Mouse (Mus musculus) midbrain, embryonic 10.5 days (tissue): ENCODE measurements at regions not wholly inside any gene's neighbourhood (a gene's known extent, or its start where the extent isn't known, plus 50 kb on each side); places are given as distances from the start of the nearest gene placed in this dataset.

Source experiments
- DNase-seq: peaks from one replicate; pipeline ENCODE4 v3.0.0-alpha.2; 2017; ENCODE audit warnings: low spot score
- H3K27ac ChIP-seq: fragments of 300-500 bp; sonication (generic); replicated peaks from 2 replicates; pipeline ENCODE4 v1.5.1; 2016; ENCODE audit warnings: mild to moderate bottlenecking
- H3K27me3 ChIP-seq: fragments of 300-500 bp; sonication (generic); 2 replicates; pipeline ENCODE4 v1.6.1; 2016; ENCODE audit warnings: low read depth, mild to moderate bottlenecking; ENCODE audit not compliant: poor library complexity, severe bottlenecking
- H3K36me3 ChIP-seq: fragments of 300-500 bp; sonication (generic); 2 replicates; pipeline ENCODE4 v1.6.1; 2016; ENCODE audit warnings: mild to moderate bottlenecking, moderate library complexity
- H3K4me1 ChIP-seq: fragments of 300-500 bp; sonication (generic); 2 replicates; pipeline ENCODE4 v1.6.1; 2016
- H3K4me3 ChIP-seq: fragments of 300-500 bp; sonication (generic); 2 replicates; pipeline ENCODE4 v1.5.1; 2016; ENCODE audit warnings: mild to moderate bottlenecking, moderate library complexity
- H3K9me3 ChIP-seq: fragments of 300-500 bp; sonication (generic); replicated peaks from 2 replicates; pipeline ENCODE4 v1.6.1; 2016; ENCODE audit warnings: mild to moderate bottlenecking
- WGBS: fragments of 180-500 bp; shearing (Covaris S2); methylation state at CpG from one replicate; pipeline ENCODE4 v1.1.7; 2016; 5-methylcytosine and 5-hydroxymethylcytosine counted together

DNA sequence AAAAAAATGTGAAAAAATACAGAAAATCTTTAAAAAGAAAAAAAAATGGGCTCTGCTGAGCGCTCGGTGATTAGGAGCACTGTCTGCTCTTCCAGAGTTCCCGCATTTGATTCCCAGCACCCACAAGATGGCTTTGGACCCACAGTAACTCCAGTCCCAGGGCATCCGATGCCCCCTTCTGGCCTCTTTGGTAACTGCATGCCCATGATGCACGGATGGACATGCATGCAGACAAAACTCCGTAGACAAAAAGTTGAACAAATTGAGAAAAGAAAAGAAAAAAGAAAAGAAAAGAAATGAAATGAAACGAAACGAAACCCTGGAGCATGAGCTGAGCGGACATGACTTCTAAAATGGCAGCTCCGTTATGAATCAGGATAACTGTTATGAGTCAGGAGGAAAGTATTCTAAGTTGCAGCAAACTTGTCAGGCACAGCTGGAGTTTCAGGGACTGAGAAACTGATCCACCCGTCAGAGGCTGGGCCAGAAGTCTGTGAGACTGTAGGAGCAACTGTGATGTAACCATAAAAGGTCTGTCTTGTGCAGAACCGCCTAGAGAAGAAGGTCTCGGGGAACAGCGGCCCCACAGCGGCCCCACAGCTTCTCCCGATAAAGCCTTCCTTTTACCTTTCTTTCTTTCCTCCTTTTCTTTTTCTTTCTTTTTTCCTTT lies 102.3 kb upstream of the Ubr2 start:
- Histone ChIP-seq H3K4me1 (no peaks in the 10 kb centered on the region), H3K27me3 (no peaks in the 10 kb centered on the region), H3K36me3 (no peaks in the 10 kb centered on the region), H3K9me3 (no peaks in the 10 kb centered on the region), H3K27ac (no peak overlapping the region), H3K4me3 (no peak overlapping the region)
- WGBS, result 88% methylated on average over 16 of the region's 16 CpGs
- DNase-seq, result no peak

DNA sequence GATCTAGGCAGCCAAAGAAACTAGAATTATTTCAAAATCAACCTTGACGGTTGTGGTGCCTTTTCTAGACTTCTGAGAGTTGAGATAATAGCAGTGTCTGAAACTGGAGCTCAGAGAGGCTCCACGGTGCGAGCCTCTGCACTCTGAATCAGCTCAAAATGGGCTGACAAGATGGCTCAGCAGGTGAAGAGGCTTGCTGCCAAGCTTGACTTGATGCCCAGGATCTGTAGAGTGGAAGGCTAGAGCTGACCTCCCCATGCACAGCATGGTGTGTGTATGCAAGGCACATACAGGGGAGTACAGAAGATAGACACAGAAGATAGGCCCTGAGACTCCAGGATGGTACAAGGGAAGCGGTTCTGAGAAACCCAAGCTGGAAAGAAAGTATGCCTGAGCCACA lies 100.5 kb upstream of the Ubr2 start:
- Histone ChIP-seq H3K9me3 (no peaks in the 10 kb centered on the region), H3K27me3 (no peaks in the 10 kb centered on the region), H3K36me3 (no peaks in the 10 kb centered on the region), H3K4me3 (no peak overlapping the region), H3K27ac (no peak overlapping the region), H3K4me1 (peaks cover 4% of the 10 kb centered on the region; the same call in 1 of the 2 replicates)
- DNase-seq, result no peak
- 92% methylated on average over 4 of the region's 4 CpGs for WGBS

DNA sequence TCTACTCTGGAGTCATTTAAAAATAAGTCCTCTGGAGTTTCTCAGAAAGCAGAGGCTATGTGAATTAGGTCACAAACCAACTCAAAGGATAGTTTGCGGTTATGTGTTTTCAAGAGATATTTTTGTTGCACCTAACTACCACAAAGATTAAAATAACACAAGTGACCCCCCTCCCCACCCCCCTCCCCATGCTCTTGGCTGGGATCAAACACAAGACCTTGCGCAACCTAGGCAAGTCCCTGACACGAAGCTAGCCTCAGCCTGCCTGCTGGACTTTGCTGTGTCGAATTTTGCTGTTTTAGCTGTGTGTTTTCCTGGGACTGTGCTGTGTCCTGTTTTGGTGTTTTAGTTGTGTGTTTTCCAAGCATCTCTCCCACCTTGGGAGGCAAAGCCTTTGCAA lies 94.0 kb upstream of the Ubr2 start:
- WGBS, result 90% methylated on average over 4 of the region's 4 CpGs

DNA sequence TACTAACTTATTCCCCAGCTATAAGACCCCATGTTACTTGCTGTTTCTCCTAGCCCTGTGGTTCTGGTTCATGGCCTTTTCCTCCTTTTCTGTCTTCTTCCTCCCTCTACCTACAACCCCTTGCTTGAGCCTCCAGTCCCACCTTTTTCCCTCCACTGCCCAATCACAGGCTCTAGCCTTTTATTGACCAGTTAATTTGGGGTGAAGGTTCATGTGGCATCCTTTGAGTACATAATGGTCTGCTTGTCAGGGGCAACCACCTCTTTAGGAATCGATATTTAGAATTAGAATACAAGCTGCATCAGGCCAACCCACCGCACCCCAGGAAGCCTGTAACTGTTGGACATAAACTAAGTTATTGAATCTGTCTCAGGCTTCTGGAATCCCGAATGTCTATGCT lies 84.8 kb upstream of the Ubr2 start:
- H3K4me3 ChIP-seq, result no peak overlapping the region
- no peaks in the 10 kb centered on the region for H3K27me3 ChIP-seq
- H3K4me1 ChIP-seq, result no peaks in the 10 kb centered on the region
- DNase-seq, result no peak
- no peaks in the 10 kb centered on the region for H3K36me3 ChIP-seq
- no peak overlapping the region for H3K27ac ChIP-seq
- 86% methylated on average over 3 of the region's 3 CpGs for WGBS
- H3K9me3 ChIP-seq, result peaks cover 7% of the 10 kb centered on the region; the same call in 1 of the 2 replicates

More for the DNA sequence above, 94.0 kb upstream of the Ubr2 start:
- no peaks in the 10 kb centered on the region for H3K9me3 ChIP-seq
- DNase-seq, result no peak
- H3K27ac ChIP-seq, result no peak overlapping the region
- H3K36me3 ChIP-seq, result no peaks in the 10 kb centered on the region
- no peaks in the 10 kb centered on the region for H3K27me3 ChIP-seq
- H3K4me3 ChIP-seq, result no peak overlapping the region
- H3K4me1 ChIP-seq, result peaks cover 4% of the 10 kb centered on the region; the same call in 1 of the 2 replicates

DNA sequence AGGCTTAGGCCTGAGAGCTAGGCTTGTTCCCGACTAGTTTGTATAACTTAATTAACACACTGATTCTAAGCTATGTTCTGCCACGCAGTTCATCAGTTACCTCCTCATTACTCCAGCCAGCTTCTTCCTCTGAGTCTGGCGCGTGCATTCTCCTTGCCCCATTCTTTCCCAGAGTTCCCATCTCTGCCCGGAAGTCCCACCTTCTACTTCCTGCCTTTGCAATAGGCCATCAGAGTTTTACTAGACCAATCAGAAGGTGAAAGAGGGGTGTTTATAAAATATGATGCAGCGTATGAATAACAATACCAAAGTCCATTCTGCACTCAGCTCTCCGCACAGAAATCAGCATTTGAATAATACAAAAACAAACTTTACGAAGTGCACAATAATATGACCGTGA lies 81.7 kb upstream of the Ubr2 start:
- DNase-seq, result no peak
- no peaks in the 10 kb centered on the region for H3K27me3 ChIP-seq
- H3K4me1 ChIP-seq, result no peaks in the 10 kb centered on the region
- H3K36me3 ChIP-seq, result no peaks in the 10 kb centered on the region
- H3K27ac ChIP-seq, result no peak overlapping the region
- WGBS, result 95% methylated on average over 9 of the region's 9 CpGs
- peaks cover 18% of the 10 kb centered on the region for H3K9me3 ChIP-seq
- no peak overlapping the region for H3K4me3 ChIP-seq

- no peak overlapping the region for H3K27ac ChIP-seq
- no peak overlapping the region for H3K4me3 ChIP-seq
- 86% methylated on average over 3 of the region's 3 CpGs for WGBS
Measured at GRCm38 (mm10) chr17:47089769-47090168, 79.4 kb upstream of the Ubr2 start.

GRCm38 (mm10) chr17:47069206-47069605 lies 58.9 kb upstream of the Ubr2 start:
- DNase-seq, result no peak
- WGBS, result 90% methylated on average over 2 of the region's 2 CpGs
- Histone ChIP-seq H3K27me3 (no peaks in the 10 kb centered on the region), H3K4me1 (peaks cover 6% of the 10 kb centered on the region; the same call in 1 of the 2 replicates), H3K36me3 (no peaks in the 10 kb centered on the region), H3K4me3 (no peak overlapping the region), H3K9me3 (0 out of 2 replicates have a peak, but pooled peaks cover 5% of the 10 kb centered on the region), H3K27ac (no peak overlapping the region)

More at GRCm38 (mm10) chr17:47089769-47090168, 79.4 kb upstream of the Ubr2 start:
- Histone ChIP-seq H3K4me1 (no peaks in the 10 kb centered on the region), H3K9me3 (peaks cover 24% of the 10 kb centered on the region), H3K27me3 (no peaks in the 10 kb centered on the region), H3K36me3 (no peaks in the 10 kb centered on the region)
- no peak for DNase-seq

DNA sequence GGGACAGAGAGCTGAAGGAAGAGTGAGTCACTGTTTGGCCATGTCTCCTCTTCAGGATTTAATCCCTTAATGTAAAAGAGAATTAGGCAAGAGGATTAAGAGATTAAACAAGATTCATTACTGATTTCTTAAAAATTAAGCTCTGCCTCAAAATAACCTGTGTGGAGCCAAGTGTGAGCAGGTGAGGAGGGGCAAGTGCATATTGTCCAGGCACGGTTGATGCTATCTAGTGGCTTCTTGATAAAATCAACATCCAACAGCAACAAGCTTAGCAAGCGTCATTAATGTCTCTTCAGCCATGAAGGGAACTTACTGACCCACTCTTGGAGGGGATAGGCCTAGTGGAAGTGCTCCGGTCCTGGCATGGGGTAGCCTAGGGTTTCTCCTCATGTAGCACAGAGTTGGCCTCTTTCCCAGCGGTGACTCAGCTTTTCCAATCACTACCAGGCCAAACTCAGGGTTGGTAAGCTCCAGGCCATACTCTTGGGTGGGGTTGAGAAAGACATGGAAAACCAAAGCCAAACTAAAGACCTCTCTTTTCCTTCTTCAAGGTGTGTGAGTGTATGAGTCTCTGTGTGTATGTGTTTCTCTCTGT lies 55.0 kb upstream of the Ubr2 start:
- H3K4me3 ChIP-seq, result no peak overlapping the region
- 82% methylated on average over 4 of the region's 4 CpGs for WGBS
- no peak overlapping the region for H3K27ac ChIP-seq
- H3K4me1 ChIP-seq, result peaks cover 6% of the 10 kb centered on the region; the same call in 1 of the 2 replicates
- DNase-seq, result no peak
- 0 out of 2 replicates have a peak, but pooled peaks cover 5% of the 10 kb centered on the region for H3K9me3 ChIP-seq
- H3K36me3 ChIP-seq, result no peaks in the 10 kb centered on the region
- H3K27me3 ChIP-seq, result no peaks in the 10 kb centered on the region

GRCm38 (mm10) chr17:47064592-47065306 lies 54.4 kb upstream of the Ubr2 start:
- H3K27me3 ChIP-seq, result no peaks in the 10 kb centered on the region
- H3K4me1 ChIP-seq, result peaks cover 6% of the 10 kb centered on the region; the same call in 1 of the 2 replicates
- H3K9me3 ChIP-seq, result 0 out of 2 replicates have a peak, but pooled peaks cover 5% of the 10 kb centered on the region
- WGBS, result 77% methylated on average over 14 of the region's 14 CpGs
- H3K27ac ChIP-seq, result no peak overlapping the region
- no peak overlapping the region for H3K4me3 ChIP-seq
- no peaks in the 10 kb centered on the region for H3K36me3 ChIP-seq
- DNase-seq, result no peak

DNA sequence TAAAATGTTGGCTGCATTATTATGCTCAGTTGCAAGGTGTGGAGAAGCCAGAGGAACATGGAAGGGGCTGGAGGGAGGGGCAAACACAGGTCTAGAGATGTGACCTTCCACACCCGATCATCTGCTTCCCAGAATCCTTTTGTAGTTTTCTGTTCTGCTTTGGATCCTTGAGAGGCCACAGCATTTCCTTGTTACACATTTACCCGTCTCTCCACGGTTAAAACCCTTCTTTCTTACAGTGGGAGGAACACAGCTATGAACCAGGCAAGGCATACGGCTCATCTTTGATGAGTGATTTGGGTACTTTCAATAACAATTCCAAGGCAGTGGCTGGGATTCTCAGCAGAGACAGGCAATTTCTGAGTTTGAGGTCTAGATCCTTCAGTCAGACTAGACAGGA lies 53.6 kb upstream of the Ubr2 start:
- Histone ChIP-seq H3K36me3 (no peaks in the 10 kb centered on the region), H3K4me3 (no peak overlapping the region), H3K9me3 (0 out of 2 replicates have a peak, but pooled peaks cover 5% of the 10 kb centered on the region), H3K4me1 (peaks cover 6% of the 10 kb centered on the region; the same call in 1 of the 2 replicates), H3K27me3 (no peaks in the 10 kb centered on the region), H3K27ac (no peak overlapping the region)
- WGBS, result 91% methylated on average over 4 of the region's 4 CpGs
- DNase-seq, result no peak

DNA sequence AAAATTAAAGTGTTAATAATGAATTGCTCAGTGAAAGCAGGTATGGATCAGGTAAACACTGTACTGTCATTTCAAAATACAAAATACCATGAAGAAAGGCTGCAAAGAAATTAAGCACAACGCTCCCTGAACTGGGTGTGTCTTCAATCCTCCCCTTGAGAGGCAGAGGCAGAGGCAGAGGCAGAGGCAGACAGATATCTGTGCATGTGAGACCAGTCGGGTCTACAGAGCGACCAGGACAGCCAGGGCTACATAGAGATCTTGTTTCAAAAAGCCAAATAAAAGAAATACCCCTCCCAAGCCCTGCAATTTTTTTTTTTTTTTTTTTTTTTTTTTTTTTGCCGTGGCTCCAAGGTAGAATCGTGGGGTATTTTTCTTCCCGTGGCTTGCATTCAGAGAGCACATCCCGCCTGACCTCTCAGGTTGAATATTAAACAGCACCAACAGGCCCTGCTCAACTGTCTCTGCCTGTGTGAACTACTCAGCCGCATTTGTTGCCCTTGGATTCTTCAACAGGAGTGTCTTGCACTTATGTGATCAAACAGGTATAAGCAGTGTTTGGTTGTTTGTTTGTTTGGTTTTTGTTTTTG lies 50.8 kb upstream of the Ubr2 start:
- peaks cover 7% of the 10 kb centered on the region; the same call in 1 of the 2 replicates for H3K9me3 ChIP-seq
- H3K4me1 ChIP-seq, result peaks cover 6% of the 10 kb centered on the region; the same call in 1 of the 2 replicates
- no peak overlapping the region for H3K27ac ChIP-seq
- no peaks in the 10 kb centered on the region for H3K36me3 ChIP-seq
- no peaks in the 10 kb centered on the region for H3K27me3 ChIP-seq
- 88% methylated on average over 8 of the region's 8 CpGs for WGBS
- no peak for DNase-seq
- H3K4me3 ChIP-seq, result no peak overlapping the region
